Mouse (Mus musculus) C2C12 (cell line): ENCODE measurements around the gene Lars2.

Experiments
- CTCF ChIP-seq: IDR thresholded peaks from one replicate; pipeline ENCODE4 v1.5.1; 2011; ENCODE audit not compliant: control insufficient read depth, insufficient read depth, insufficient read length
- FOSL1 ChIP-seq: IDR thresholded peaks from one replicate; pipeline ENCODE4 v1.8.0; 2011; ENCODE audit warnings: mild to moderate bottlenecking, low read length; ENCODE audit not compliant: poor library complexity, insufficient read depth, severe bottlenecking
- MAX ChIP-seq: IDR thresholded peaks from one replicate; pipeline ENCODE4 v1.6.1; 2011; ENCODE audit warnings: mild to moderate bottlenecking, control low read depth
- MYOD1 ChIP-seq: IDR thresholded peaks from one replicate; pipeline ENCODE4 v1.6.1; 2011; ENCODE audit warnings: low read depth; ENCODE audit not compliant: control insufficient read depth, insufficient read length
- MYOG ChIP-seq: IDR thresholded peaks from one replicate; pipeline ENCODE4 v1.6.1; 2011; ENCODE audit not compliant: control insufficient read depth, insufficient read length; ENCODE audit errors: extremely low read depth
- USF1 ChIP-seq: IDR thresholded peaks from one replicate; pipeline ENCODE4 v1.6.1; 2011; ENCODE audit warnings: low read depth, mild to moderate bottlenecking, control low read depth, moderate library complexity

DNA sequence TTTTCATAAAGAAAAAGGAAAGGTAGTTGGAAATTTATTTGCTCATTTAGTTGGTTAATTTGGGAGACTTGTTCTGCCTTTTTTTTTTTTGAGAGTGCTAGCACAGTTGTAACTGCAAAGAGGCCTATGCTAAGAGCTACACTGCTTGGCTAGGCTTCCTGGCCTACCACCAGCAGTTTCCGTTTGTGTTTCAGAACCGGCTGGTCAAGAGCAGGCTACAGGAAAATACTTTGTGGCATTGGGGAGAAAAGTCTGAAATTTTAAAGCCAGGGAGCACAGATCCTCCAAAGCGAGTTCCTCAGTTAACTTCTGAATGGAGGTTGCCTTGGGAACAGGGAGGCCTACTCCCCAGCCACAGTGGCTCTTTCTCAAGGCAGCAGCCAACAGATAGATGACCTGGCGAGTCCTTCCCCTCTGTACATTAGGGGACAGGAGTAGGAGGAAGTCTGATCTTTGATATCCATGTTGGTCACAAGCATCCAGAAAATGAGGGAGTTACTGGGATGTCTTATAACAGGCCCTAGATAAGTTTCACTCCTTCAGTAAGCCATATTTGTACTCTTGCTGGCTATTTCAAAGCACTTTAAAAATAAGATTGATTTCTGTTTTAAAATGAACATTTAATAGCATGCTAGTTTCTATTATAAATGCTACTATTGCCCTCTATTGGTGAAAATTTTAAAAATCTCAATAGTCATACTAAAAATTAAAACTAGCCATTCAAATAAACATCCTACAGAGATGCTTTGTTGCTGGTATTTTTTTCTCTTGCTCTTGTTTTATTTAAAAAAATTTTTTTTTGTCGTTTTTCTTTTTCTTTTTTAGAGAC, 73.7 kb downstream of the Lars2 start:
- TF ChIP-seq CTCF (no peak), MYOG (no peak), MAX (no peak), MYOD1 (no peak), USF1 (no peak), FOSL1 (no peak)
